In genomic region chr5:4754701-4755281, GRCm38 (mm10) we compare ENCODE assay signal across 8 mouse cellular contexts. TPM values are rescaled to one million over a fixed set of nuclear protein-coding genes. Genes with fewer than 3 reads are reported as not detected.
DNase-seq lines count a peak whose midpoint lies in the region; ATAC-seq and TF ChIP-seq lines count a peak whose summit lies in the region.

No protein-coding gene starts in this region.

- H3K27me3 ChIP-seq in forebrain, embryonic 10.5 days (ENCODE audit: poor library complexity, severe bottlenecking) = peaks cover 23% of the 10 kb centered on the region
- H3K27me3 ChIP-seq in kidney, adult 2 months (replicated peaks; ENCODE audit: control insufficient read depth, insufficient read depth, low read length) = no peaks in the 10 kb centered on the region
- H3K27me3 ChIP-seq in midbrain, embryonic 15.5 days (replicated peaks) = no peaks in the 10 kb centered on the region

- H3K36me3 ChIP-seq in forebrain, embryonic 10.5 days (replicated peaks) = peaks cover 25% of the 10 kb centered on the region
- H3K36me3 ChIP-seq in kidney, adult 2 months (ENCODE audit: control insufficient read depth, insufficient read depth, low read length) = no peaks in the 10 kb centered on the region
- no peaks in the 10 kb centered on the region for H3K36me3 ChIP-seq in midbrain, embryonic 15.5 days (replicated peaks)

- no peak for ATAC-seq in midbrain, embryonic 15.5 days (replicated peaks)
- no peak for ATAC-seq in inflammation-experienced regulatory T-cells, adult 6 months
- no peak for ATAC-seq in frontal cortex, adult (ENCODE audit: low TSS enrichment)

- H3K4me3 ChIP-seq in forebrain, embryonic 10.5 days = peak overlapping the region; percentile 91
- peak overlapping the region; percentile 19 for H3K4me3 ChIP-seq in kidney, adult 2 months (ENCODE audit: insufficient read depth, low read depth, low read length)
- H3K4me3 ChIP-seq in midbrain, embryonic 15.5 days = peak overlapping the region; percentile 88

- H3K9ac ChIP-seq in midbrain, embryonic 15.5 days = peak overlapping the region; percentile 89

- no peaks in the 10 kb centered on the region for H3K9me3 ChIP-seq in forebrain, embryonic 10.5 days
- H3K9me3 ChIP-seq in midbrain, embryonic 15.5 days = no peaks in the 10 kb centered on the region

- 24% methylated on average over 9 of the region's 9 CpGs for WGBS in forebrain, embryonic 10.5 days
- 30% methylated on average over 9 of the region's 9 CpGs for WGBS in kidney, adult 2 months
- 24% methylated on average over 9 of the region's 9 CpGs for WGBS in midbrain, embryonic 15.5 days

- peak overlapping the region; percentile 98; the same call in 1 of the 2 replicates for H3K27ac ChIP-seq in forebrain, embryonic 10.5 days
- no peak overlapping the region for H3K27ac ChIP-seq in kidney, adult 2 months (ENCODE audit: insufficient read depth, low read depth, low read length)
- peak overlapping the region; percentile 98 for H3K27ac ChIP-seq in midbrain, embryonic 15.5 days

- no peak for TF ChIP-seq POLR2A in kidney, adult 2 months (IDR thresholded peaks at IDR 0.05; ENCODE audit: low read depth, low read length)

- intact Hi-C loops in gastrocnemius, postnatal 36 days (cut with DNase I) = no loop called here

- DNase-seq in cerebellum, adult 9-11 months = peak; percentile 14
- no peak for DNase-seq in cerebellum, adult 11-12 months
- DNase-seq in forebrain, embryonic 10.5 days (ENCODE audit: extremely low spot score, low spot score) = peak; percentile 24
- peak; percentile 64 for DNase-seq in kidney, adult 2 months
- no peak for DNase-seq in gastrocnemius, postnatal 36 days

- no peak for TF ChIP-seq CTCF in kidney, adult 2 months (conservative IDR thresholded peaks at IDR 0.05; ENCODE audit: insufficient read depth, insufficient read length, low read depth, low read length)

- peaks cover 48% of the 10 kb centered on the region for H3K4me1 ChIP-seq in forebrain, embryonic 10.5 days
- H3K4me1 ChIP-seq in kidney, adult 2 months (ENCODE audit: control insufficient read depth, insufficient read depth, low read length) = peaks cover 3% of the 10 kb centered on the region; the same call in 1 of the 2 replicates
- peaks cover 23% of the 10 kb centered on the region for H3K4me1 ChIP-seq in midbrain, embryonic 15.5 days

- peak overlapping the region; percentile 89 for H3K4me2 ChIP-seq in midbrain, embryonic 15.5 days

RNA-seq across cellular contexts. Expression of gene Fzd1, which starts 3.0 kb away (rescaled TPM):
- 13.5 and 13.9 TPM in 2 replicates for polyA plus RNA-seq in forebrain, embryonic 10.5 days (2016; fragmentation: Nextera tagmentation; extraction: Ambion mirVana)
- polyA plus RNA-seq in kidney, adult 2 months (2012; rRNA removed) = 49.4 and 58.6 TPM in 2 replicates
- 33.2 and 38.9 TPM in 2 replicates for polyA plus RNA-seq in midbrain, embryonic 15.5 days (2015; fragmentation: Nextera tagmentation; extraction: Ambion mirVana)
- total RNA-seq in gastrocnemius, postnatal 36 days (2021) = 1 to 10 TPM; 3.1 to 3.3 TPM
- polyA plus RNA-seq in inflammation-experienced regulatory T-cells, adult 6 months (2017; shearing (Covaris generic)) = not detected

Comparison
In these comparisons a context has a peak if more than half of its experiments do, and no peak if none do; other contexts are left out.
1. DNase-seq: peak in cerebellum, adult 9-11 months (single experiment), forebrain, embryonic 10.5 days (single experiment) and kidney, adult 2 months (single experiment); none in cerebellum, adult 11-12 months (single experiment) and gastrocnemius, postnatal 36 days (0 of 2).
2. H3K4me3 ChIP-seq: peak in every context shown above with its lines; median percentile 91 in forebrain, embryonic 10.5 days; 88 in midbrain, embryonic 15.5 days; 19 in kidney, adult 2 months.
3. RNA of gene Fzd1, which starts 3.0 kb away (polyA plus RNA-seq): 49.4 to 58.6 TPM in kidney, adult 2 months, 33.2 to 38.9 TPM in midbrain, embryonic 15.5 days and 13.5 to 13.9 TPM in forebrain, embryonic 10.5 days; not detected in inflammation-experienced regulatory T-cells, adult 6 months; every median in the first group is over 10 times any median in the second.